Mouse (Mus musculus): Measurements from ENCODE around the gene Parvg. TPM values are rescaled to one million over a fixed set of nuclear protein-coding genes. Genes with fewer than 3 reads are reported as not detected.
"Not testable (repeated sequence)": the region's sequence is repeated elsewhere in the genome, so short reads cannot be mapped to it uniquely, and the experiment has no call there.

The Parvg gene
- polyA plus RNA-seq (2015; fragmentation: Nextera tagmentation; extraction: Ambion mirVana): 0.92 and 1.1 TPM in 2 replicates

GRCm38 (mm10) chr15:84323966-84324869 is at the start of gene Parvg:
Gene Parvg (plus strand): TSS chr15:84324026.
- no peaks in the 10 kb centered on the region for H3K36me3 ChIP-seq
- H3K4me1 ChIP-seq (replicated peaks): peaks cover 12% of the 10 kb centered on the region
- H3K9ac ChIP-seq: no peak within 1 kb of the TSS
- no peaks in the 10 kb centered on the region for H3K9me3 ChIP-seq
- H3K27ac ChIP-seq: no peak within 1 kb of the TSS
- 88% methylated on average over 10 of the region's 10 CpGs for WGBS
- 0 out of 2 replicates have a peak, but pooled peaks cover 6% of the 10 kb centered on the region for H3K27me3 ChIP-seq
- H3K4me2 ChIP-seq: no peak within 1 kb of the TSS
- H3K4me3 ChIP-seq: no peak within 1 kb of the TSS
- ATAC-seq (ENCODE audit: low FRiP score): no peak

DNA sequence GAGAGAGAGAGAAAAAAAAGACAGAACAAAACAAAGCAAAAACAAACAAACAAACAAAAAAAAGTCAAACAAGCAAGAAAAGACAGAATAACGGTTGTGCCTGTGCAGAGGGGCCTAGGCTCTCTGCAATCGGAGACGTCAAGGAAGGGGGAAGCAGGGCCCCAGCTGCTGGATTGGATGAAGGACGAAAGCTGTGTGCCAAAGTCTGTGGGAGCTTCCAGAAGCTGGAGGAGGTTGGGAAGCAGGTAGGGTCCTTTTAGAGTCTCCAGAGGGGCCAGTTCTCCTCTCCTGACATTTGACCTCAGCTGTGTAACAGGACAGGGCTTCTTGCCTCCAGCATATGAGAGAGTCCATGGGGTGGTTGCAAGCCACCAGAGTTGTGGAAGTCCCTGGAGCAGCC is 47.8 kb upstream of the Parvg start:
- no peak for ATAC-seq (ENCODE audit: low FRiP score)
- Histone ChIP-seq H3K9ac (no peak overlapping the region), H3K4me3 (no peak overlapping the region), H3K9me3 (no peaks in the 10 kb centered on the region), H3K27ac (no peak overlapping the region), H3K4me1 (replicated peaks) (peaks cover 19% of the 10 kb centered on the region), H3K36me3 (no peaks in the 10 kb centered on the region), H3K27me3 (no peaks in the 10 kb centered on the region), H3K4me2 (no peak overlapping the region)
- 90% methylated on average over 4 of the region's 4 CpGs for WGBS

DNA sequence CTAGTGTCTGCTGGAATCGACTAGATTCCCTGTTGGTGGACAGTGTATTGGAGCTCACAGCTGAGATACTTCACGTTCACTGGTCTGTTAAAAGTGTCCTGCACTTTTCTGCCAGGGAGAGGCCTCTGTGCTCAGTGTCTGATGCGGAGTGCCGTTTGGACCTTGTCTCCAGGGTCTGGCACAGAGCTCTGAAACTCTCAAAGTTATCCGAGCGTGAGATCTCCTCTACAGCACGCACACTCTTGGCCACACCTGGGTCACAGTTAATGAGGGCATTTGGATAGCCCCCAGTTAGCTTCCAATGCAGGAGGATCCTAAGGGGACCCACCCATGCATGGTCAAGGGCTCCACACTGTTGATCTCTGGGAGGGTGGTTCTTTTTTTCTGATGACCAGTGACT is 45.7 kb upstream of the Parvg start:
- no peaks in the 10 kb centered on the region for H3K36me3 ChIP-seq
- no peak for ATAC-seq (ENCODE audit: low FRiP score)
- 80% methylated on average over 7 of the region's 7 CpGs for WGBS
- H3K4me2 ChIP-seq: no peak overlapping the region
- H3K27me3 ChIP-seq: no peaks in the 10 kb centered on the region
- no peak overlapping the region for H3K4me3 ChIP-seq
- no peaks in the 10 kb centered on the region for H3K9me3 ChIP-seq
- H3K4me1 ChIP-seq (replicated peaks): peaks cover 23% of the 10 kb centered on the region
- no peak overlapping the region for H3K9ac ChIP-seq
- H3K27ac ChIP-seq: peak overlapping the region; percentile 50; the same call in 1 of the 2 replicates

DNA sequence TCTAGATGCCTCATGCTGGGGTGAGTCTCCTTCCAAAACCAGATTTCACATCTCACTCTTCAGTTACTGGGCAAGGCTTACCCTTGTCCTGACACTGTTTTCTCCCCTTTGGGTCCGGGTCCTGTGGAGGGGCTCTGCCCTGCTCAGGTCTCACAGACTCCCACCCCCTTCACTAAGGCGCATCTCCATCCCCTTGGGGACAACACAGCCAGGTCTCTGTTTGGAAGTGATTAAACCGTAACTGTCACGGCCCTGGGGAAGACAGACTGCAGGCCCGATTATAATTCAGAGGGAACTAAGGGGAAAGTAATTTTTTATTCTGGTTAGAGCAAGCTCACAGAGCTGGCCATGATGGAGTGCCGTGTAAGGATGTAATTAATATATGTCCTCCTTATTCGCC is 45.2 kb upstream of the Parvg start:
- H3K36me3 ChIP-seq: no peaks in the 10 kb centered on the region
- peaks cover 23% of the 10 kb centered on the region for H3K4me1 ChIP-seq (replicated peaks)
- H3K4me2 ChIP-seq: no peak overlapping the region
- no peak overlapping the region for H3K9ac ChIP-seq
- no peak overlapping the region for H3K4me3 ChIP-seq
- no peaks in the 10 kb centered on the region for H3K9me3 ChIP-seq
- no peaks in the 10 kb centered on the region for H3K27me3 ChIP-seq
- H3K27ac ChIP-seq: peak overlapping the region; percentile 50; the same call in 1 of the 2 replicates
- 36% methylated on average over 7 of the region's 7 CpGs for WGBS
- no peak for ATAC-seq (ENCODE audit: low FRiP score)

DNA sequence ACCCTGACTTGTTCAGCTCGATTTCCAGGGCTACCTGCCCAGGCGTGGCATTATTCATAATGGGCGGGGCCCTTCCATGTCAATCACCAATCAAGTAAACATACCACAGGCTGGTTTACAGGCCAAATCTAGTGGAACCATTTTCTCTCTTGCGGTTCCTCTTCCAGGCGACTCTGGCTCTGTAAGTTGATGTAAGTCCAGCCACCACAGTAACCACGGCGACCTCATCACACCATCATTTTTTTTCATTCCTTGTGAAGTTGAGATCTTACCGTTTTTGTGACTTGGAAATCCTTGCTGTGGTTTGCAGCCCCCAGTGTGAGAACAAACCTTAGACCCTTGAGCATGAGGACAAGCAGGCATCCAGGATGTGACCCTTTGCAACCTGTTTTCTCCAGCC is 43.5 kb upstream of the Parvg start:
- WGBS: 84% methylated on average over 8 of the region's 8 CpGs
- no peak for ATAC-seq (ENCODE audit: low FRiP score)
- Histone ChIP-seq H3K27ac (no peak overlapping the region), H3K36me3 (no peaks in the 10 kb centered on the region), H3K4me3 (no peak overlapping the region), H3K9me3 (no peaks in the 10 kb centered on the region), H3K9ac (no peak overlapping the region), H3K4me2 (no peak overlapping the region), H3K4me1 (replicated peaks) (peaks cover 25% of the 10 kb centered on the region), H3K27me3 (no peaks in the 10 kb centered on the region)

- 84% methylated on average over 11 of the region's 11 CpGs for WGBS
- H3K9ac ChIP-seq: no peak overlapping the region
Measured at GRCm38 (mm10) chr15:84280712-84281347, 43.0 kb upstream of the Parvg start.

GRCm38 (mm10) chr15:84282206-84283085 is 41.4 kb upstream of the Parvg start:
- peaks cover 10% of the 10 kb centered on the region; the same call in 1 of the 2 replicates for H3K27me3 ChIP-seq
- H3K27ac ChIP-seq: no peak overlapping the region
- ATAC-seq (ENCODE audit: low FRiP score): no peak
- H3K4me1 ChIP-seq (replicated peaks): peaks cover 34% of the 10 kb centered on the region
- 73% methylated on average over 20 of the region's 20 CpGs for WGBS
- no peaks in the 10 kb centered on the region for H3K36me3 ChIP-seq
- no peaks in the 10 kb centered on the region for H3K9me3 ChIP-seq
- no peak overlapping the region for H3K4me3 ChIP-seq
- H3K9ac ChIP-seq: no peak overlapping the region
- no peak overlapping the region for H3K4me2 ChIP-seq

More at GRCm38 (mm10) chr15:84280712-84281347, 43.0 kb upstream of the Parvg start:
- Histone ChIP-seq H3K27ac (no peak overlapping the region), H3K4me3 (no peak overlapping the region), H3K27me3 (peaks cover 3% of the 10 kb centered on the region; the same call in 1 of the 2 replicates), H3K9me3 (no peaks in the 10 kb centered on the region), H3K4me2 (no peak overlapping the region), H3K4me1 (replicated peaks) (peaks cover 29% of the 10 kb centered on the region), H3K36me3 (no peaks in the 10 kb centered on the region)
- ATAC-seq (ENCODE audit: low FRiP score): no peak

- H3K27me3 ChIP-seq: peaks cover 10% of the 10 kb centered on the region; the same call in 1 of the 2 replicates
- H3K27ac ChIP-seq: no peak overlapping the region
- H3K9me3 ChIP-seq: no peaks in the 10 kb centered on the region
- H3K4me2 ChIP-seq: no peak overlapping the region
- 62% methylated on average over 5 of the region's 5 CpGs for WGBS
- H3K4me3 ChIP-seq: no peak overlapping the region
- H3K36me3 ChIP-seq: no peaks in the 10 kb centered on the region
- H3K4me1 ChIP-seq (replicated peaks): peaks cover 23% of the 10 kb centered on the region
- no peak for ATAC-seq (ENCODE audit: low FRiP score)
- no peak overlapping the region for H3K9ac ChIP-seq
Measured at GRCm38 (mm10) chr15:84284059-84284458, 39.8 kb upstream of the Parvg start.

GRCm38 (mm10) chr15:84285453-84285852 is 38.4 kb upstream of the Parvg start:
- Histone ChIP-seq H3K9me3 (no peaks in the 10 kb centered on the region), H3K4me3 (no peak overlapping the region), H3K4me1 (replicated peaks) (peaks cover 20% of the 10 kb centered on the region), H3K27ac (no peak overlapping the region), H3K4me2 (no peak overlapping the region), H3K9ac (no peak overlapping the region), H3K36me3 (no peaks in the 10 kb centered on the region), H3K27me3 (peaks cover 14% of the 10 kb centered on the region)
- WGBS: 66% methylated on average over 7 of the region's 7 CpGs
- ATAC-seq (ENCODE audit: low FRiP score): no peak

GRCm38 (mm10) chr15:84288953-84289352 is 34.9 kb upstream of the Parvg start:
- not testable (repeated sequence) for H3K4me2 ChIP-seq; H3K9ac ChIP-seq; ATAC-seq (ENCODE audit: low FRiP score); H3K4me3 ChIP-seq; H3K9me3 ChIP-seq; H3K36me3 ChIP-seq; H3K27ac ChIP-seq
- Histone ChIP-seq H3K4me1 (replicated peaks) (peaks cover 20% of the 10 kb centered on the region), H3K27me3 (peaks cover 21% of the 10 kb centered on the region)
- WGBS: 89% methylated on average over 1 of the region's 1 CpGs

DNA sequence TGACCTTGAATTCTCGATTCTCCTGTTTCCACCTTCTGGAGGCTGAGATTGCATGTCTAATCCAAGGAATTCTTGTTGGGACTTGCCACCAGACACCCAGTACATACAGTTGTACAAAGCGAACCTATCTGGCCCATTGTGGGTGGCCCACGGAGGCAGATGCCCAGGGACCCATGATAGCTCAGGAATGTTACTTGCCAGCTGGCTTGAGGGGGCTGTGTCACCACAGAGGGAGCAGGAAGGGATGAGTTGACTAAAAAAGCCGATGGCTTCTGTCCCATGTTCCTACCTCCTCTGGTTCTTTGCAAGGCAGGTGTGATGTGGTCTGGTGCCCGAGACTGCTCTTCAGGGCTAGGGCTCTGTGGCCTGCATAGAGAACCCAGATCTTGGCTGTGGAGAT is 32.7 kb upstream of the Parvg start:
- H3K27ac ChIP-seq: no peak overlapping the region
- H3K27me3 ChIP-seq: peaks cover 20% of the 10 kb centered on the region
- 91% methylated on average over 5 of the region's 5 CpGs for WGBS
- no peak overlapping the region for H3K9ac ChIP-seq
- H3K4me1 ChIP-seq (replicated peaks): peaks cover 15% of the 10 kb centered on the region
- H3K4me3 ChIP-seq: no peak overlapping the region
- no peak overlapping the region for H3K4me2 ChIP-seq
- no peak for ATAC-seq (ENCODE audit: low FRiP score)
- H3K9me3 ChIP-seq: no peaks in the 10 kb centered on the region
- no peaks in the 10 kb centered on the region for H3K36me3 ChIP-seq

- no peak overlapping the region for H3K4me2 ChIP-seq
- H3K36me3 ChIP-seq: no peaks in the 10 kb centered on the region
- H3K9ac ChIP-seq: no peak overlapping the region
- peaks cover 24% of the 10 kb centered on the region for H3K4me1 ChIP-seq (replicated peaks)
- H3K27ac ChIP-seq: no peak overlapping the region
- WGBS: 79% methylated on average over 12 of the region's 12 CpGs
- H3K27me3 ChIP-seq: peaks cover 23% of the 10 kb centered on the region; the same call in 1 of the 2 replicates
- ATAC-seq (ENCODE audit: low FRiP score): no peak
- no peak overlapping the region for H3K4me3 ChIP-seq
- no peaks in the 10 kb centered on the region for H3K9me3 ChIP-seq
Measured at GRCm38 (mm10) chr15:84293590-84293989, 30.2 kb upstream of the Parvg start.

Measured in hindbrain, embryonic 13.5 days (tissue).